In the genomic region with DNA sequence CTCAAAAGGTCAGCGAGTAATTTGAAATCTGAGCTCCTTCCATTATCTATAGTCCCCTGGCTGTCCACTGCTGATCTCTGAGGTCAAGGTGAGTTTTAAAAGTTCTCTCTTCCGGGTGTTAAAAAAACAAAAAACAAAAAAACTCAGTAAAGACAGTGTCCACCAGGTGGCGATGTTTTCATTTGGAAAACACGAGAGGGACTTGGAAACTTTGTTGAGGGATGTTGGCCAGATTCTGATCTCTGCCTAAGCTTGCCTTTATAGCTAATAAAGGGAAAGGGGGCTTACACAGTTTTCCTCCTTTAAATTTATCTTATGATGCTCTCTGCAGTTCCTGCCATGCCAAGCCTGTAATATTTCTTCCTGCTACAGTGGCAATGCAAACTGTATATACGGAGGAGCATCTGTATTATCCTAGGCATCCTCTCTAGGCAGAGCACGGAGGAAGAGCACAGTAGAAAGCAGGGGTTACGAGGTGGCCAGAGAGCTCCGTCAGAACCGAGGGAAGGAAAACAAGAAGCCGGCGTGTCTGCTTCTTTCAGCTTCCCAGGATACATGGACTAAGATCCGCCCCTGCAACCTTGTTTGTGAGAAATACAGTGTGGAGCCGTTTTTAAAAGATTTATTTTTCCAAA, we compare ENCODE assay signal across 7 mouse cellular contexts.
DNase-seq lines count a peak whose midpoint lies in the region; ATAC-seq and TF ChIP-seq lines count a peak whose summit lies in the region.

No protein-coding gene starts in this region.

- no peak overlapping the region; the same call in none of the 2 replicates for H3K4me2 ChIP-seq in embryonic facial prominence, embryonic 14.5 days (ENCODE audit: low read depth, low read length)
- 0 out of 2 replicates have a peak overlapping the region, but pooled peaks have one; percentile 1 for H3K4me2 ChIP-seq in kidney, embryonic 16.5 days (replicated peaks; ENCODE audit: low read depth, low read length)
- no peak overlapping the region for H3K4me2 ChIP-seq in lung, embryonic 14.5 days

- H3K9ac ChIP-seq in embryonic facial prominence, embryonic 14.5 days (ENCODE audit: low read depth, low read length), result no peak overlapping the region
- no peak overlapping the region for H3K9ac ChIP-seq in kidney, embryonic 16.5 days (replicated peaks; ENCODE audit: low read length)
- no peak overlapping the region for H3K9ac ChIP-seq in lung, embryonic 14.5 days

- H3K27ac ChIP-seq in embryonic facial prominence, embryonic 14.5 days (replicated peaks; ENCODE audit: low read depth, low read length), result no peak overlapping the region
- no peak overlapping the region for H3K27ac ChIP-seq in kidney, embryonic 16.5 days (ENCODE audit: low read length)
- H3K27ac ChIP-seq in lung, embryonic 14.5 days (ENCODE audit: low read depth), result no peak overlapping the region

- H3K36me3 ChIP-seq in embryonic facial prominence, embryonic 14.5 days (ENCODE audit: control insufficient read depth, insufficient read depth, low read length), result no peaks in the 10 kb centered on the region
- H3K36me3 ChIP-seq in kidney, embryonic 16.5 days (ENCODE audit: insufficient read depth, low read length), result no peaks in the 10 kb centered on the region
- no peaks in the 10 kb centered on the region for H3K36me3 ChIP-seq in lung, embryonic 14.5 days (ENCODE audit: insufficient read depth)

- no peaks in the 10 kb centered on the region for H3K9me3 ChIP-seq in embryonic facial prominence, embryonic 14.5 days (ENCODE audit: control insufficient read depth, low read length)
- H3K9me3 ChIP-seq in kidney, embryonic 16.5 days (ENCODE audit: low read length), result no peaks in the 10 kb centered on the region
- H3K9me3 ChIP-seq in lung, embryonic 14.5 days (ENCODE audit: low read depth, low read length), result no peaks in the 10 kb centered on the region

- H3K27me3 ChIP-seq in embryonic facial prominence, embryonic 14.5 days (replicated peaks; ENCODE audit: control insufficient read depth, insufficient read depth, low read length), result no peaks in the 10 kb centered on the region
- no peaks in the 10 kb centered on the region for H3K27me3 ChIP-seq in kidney, embryonic 16.5 days (ENCODE audit: insufficient read depth, low read length)
- no peaks in the 10 kb centered on the region for H3K27me3 ChIP-seq in lung, embryonic 14.5 days (ENCODE audit: insufficient read depth, low read length)

- peak; percentile 72 for TF ChIP-seq CTCF in lung, embryonic 14.5 days (IDR thresholded peaks at IDR 0.05; ENCODE audit: low read depth)

- peak; percentile 52 for DNase-seq in ovary, postnatal 14 days (ENCODE audit: low spot score)
- no peak for DNase-seq in ovary, adult 18-20 months (ENCODE audit: low spot score)
- peak; percentile 11 to 45 for DNase-seq in adrenal gland, postnatal 36 days
- peak; percentile 89 for DNase-seq in embryonic facial prominence, embryonic 14.5 days (ENCODE audit: low spot score)
- DNase-seq in lung, embryonic 14.5 days, result peak; percentile 90
- peak; percentile 35 for DNase-seq in yolk sac, embryonic 10.5 days (ENCODE audit: low spot score)

- ATAC-seq in embryonic facial prominence, embryonic 14.5 days (ENCODE audit: low read depth), result no peak
- 0 out of 2 replicates have a peak, but pooled peaks have one; percentile 23 for ATAC-seq in kidney, embryonic 16.5 days (ENCODE audit: low FRiP score, low TSS enrichment)
- no peak for ATAC-seq in lung, embryonic 14.5 days (ENCODE audit: insufficient read depth)

- 32% methylated on average over 13 of the region's 13 CpGs for WGBS in embryonic facial prominence, embryonic 14.5 days
- 24% methylated on average over 13 of the region's 13 CpGs for WGBS in kidney, embryonic 16.5 days
- WGBS in lung, embryonic 14.5 days, result 31% methylated on average over 13 of the region's 13 CpGs

- no peaks in the 10 kb centered on the region; the same call in 1 of the 2 replicates for H3K4me1 ChIP-seq in embryonic facial prominence, embryonic 14.5 days (ENCODE audit: control insufficient read depth, insufficient read depth, low read length)
- H3K4me1 ChIP-seq in kidney, embryonic 16.5 days (ENCODE audit: insufficient read depth, low read length), result 0 out of 2 replicates have a peak, but pooled peaks cover 3% of the 10 kb centered on the region
- no peaks in the 10 kb centered on the region for H3K4me1 ChIP-seq in lung, embryonic 14.5 days (ENCODE audit: insufficient read depth)

- no peak overlapping the region for H3K4me3 ChIP-seq in embryonic facial prominence, embryonic 14.5 days (ENCODE audit: low read depth, low read length)
- H3K4me3 ChIP-seq in kidney, embryonic 16.5 days (ENCODE audit: low read length), result no peak overlapping the region
- no peak overlapping the region for H3K4me3 ChIP-seq in lung, embryonic 14.5 days (ENCODE audit: low read depth, low read length)
